Mouse (Mus musculus): ENCODE data around the gene H2afz. TPM values are rescaled to one million over a fixed set of nuclear protein-coding genes. Genes with fewer than 3 reads are reported as not detected.

The H2afz gene
- total and polyA plus RNA-seq, 3 experiments = 4,006 to 4,409 (median 4,299) TPM

DNA sequence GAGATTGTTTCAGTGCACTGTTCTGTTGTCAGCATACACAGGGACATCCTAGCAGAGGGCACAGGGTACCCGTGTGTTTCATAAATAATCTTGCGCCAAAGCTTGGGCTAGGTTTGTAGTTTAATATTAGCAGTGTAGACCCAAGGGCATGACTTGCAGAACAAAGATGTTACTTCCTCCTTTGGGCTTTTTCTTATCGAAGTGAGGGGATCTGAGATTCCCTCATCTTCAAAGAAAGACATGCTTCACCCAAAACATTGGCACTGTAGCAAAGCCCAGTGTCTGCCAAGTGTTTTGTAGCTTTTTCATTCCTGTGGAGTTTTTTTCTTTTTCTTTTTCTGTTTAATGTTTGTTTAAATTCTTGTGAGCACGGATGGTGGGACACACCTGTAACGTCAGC, 33.4 kb downstream of the H2afz start:
- H3K4me2 ChIP-seq (ENCODE audit: insufficient read depth, low read depth, poor library complexity, severe bottlenecking) = no peak overlapping the region
- no peaks in the 10 kb centered on the region for H3K79me2 ChIP-seq (replicated peaks; ENCODE audit: control insufficient read depth, extremely low read depth, insufficient read depth, poor library complexity, severe bottlenecking)
- H3K36me3 ChIP-seq (replicated peaks in 1 of 2; ENCODE audit: control insufficient read depth in 1 of 2, insufficient read depth in 1 of 2, low read length in 1 of 2) = peaks cover 40 to 57% of the 10 kb centered on the region in 2 experiments
- TF ChIP-seq CHD1 (IDR thresholded peaks at IDR 0.05; ENCODE audit: low read depth, low read length) = no peak
- TF ChIP-seq BHLHE40 (IDR thresholded peaks at IDR 0.05; ENCODE audit: low read depth, low read length) = no peak
- TF ChIP-seq ZNF384 (IDR thresholded peaks at IDR 0.05; ENCODE audit: low read depth, low read length) = no peak
- TF ChIP-seq ELF1 (IDR thresholded peaks at IDR 0.05; ENCODE audit: low read depth, low read length) = no peak
- TF ChIP-seq RCOR1 (conservative IDR thresholded peaks at IDR 0.05; ENCODE audit: low read depth, low read length) = no peak
- TF ChIP-seq POLR2A (IDR thresholded peaks at IDR 0.05; ENCODE audit: low read depth, low read length) = no peak
- TF ChIP-seq JUN (IDR thresholded peaks at IDR 0.05; ENCODE audit: insufficient read depth, low read depth, low read length) = no peak
- TF ChIP-seq ZMIZ1 (IDR thresholded peaks at IDR 0.05; ENCODE audit: low read depth, low read length) = no peak
- TF ChIP-seq USF2 (conservative IDR thresholded peaks at IDR 0.05; ENCODE audit: low read depth, low read length) = no peak
- no peak for TF ChIP-seq JUND (conservative IDR thresholded peaks at IDR 0.05; ENCODE audit: low read depth, low read length)
- TF ChIP-seq IRF4 (IDR thresholded peaks at IDR 0.05; ENCODE audit: low read depth, low read length) = no peak
- TF ChIP-seq MXI1 (IDR thresholded peaks at IDR 0.05; ENCODE audit: low read depth, low read length) = no peak
- no peak for TF ChIP-seq UBTF (IDR thresholded peaks at IDR 0.05; ENCODE audit: low read depth, low read length)
- TF ChIP-seq SMC3 (IDR thresholded peaks at IDR 0.05; ENCODE audit: low read depth, low read length) = no peak
- TF ChIP-seq CTCF (conservative IDR thresholded peaks at IDR 0.05 in 1 of 2, IDR thresholded peaks at IDR 0.05 in 1 of 2; ENCODE audit: low read depth in 2 of 2, low read length in 2 of 2) = no peak
- H3K27ac ChIP-seq (ENCODE audit: insufficient read depth, low read depth) = no peak overlapping the region
- H3K4me3 ChIP-seq (replicated peaks in 1 of 3; ENCODE audit: low read depth in 2 of 3, low read length in 2 of 3, poor library complexity in 1 of 3) = no peak overlapping the region
- dilution Hi-C loops (cut with MboI; ENCODE audit: extremely low pct_ligation_motif_present, extremely low pct_unique_long_range_greater_than_20kb, low sequenced_read_pairs) = no loop called here
- H3K27me3 ChIP-seq (replicated peaks) = no peaks in the 10 kb centered on the region
- H3K9me3 ChIP-seq (replicated peaks; ENCODE audit: low read length) = peaks cover 8% of the 10 kb centered on the region
- H3K4me1 ChIP-seq (ENCODE audit: control insufficient read depth in 1 of 2, insufficient read depth in 2 of 2) = peaks cover 0 to 17% of the 10 kb centered on the region in 2 experiments; a peak in 2 of 4 replicates
- no peak for DNase-seq (ENCODE audit: extremely low read depth)
- H3K9ac ChIP-seq (ENCODE audit: insufficient read depth, low read depth) = no peak overlapping the region
- in situ Hi-C loops (cut with MboI; ENCODE audit: low pct_ligation_motif_present, low pct_unique_long_range_greater_than_20kb, low sequenced_read_pairs) = no loop called here

DNA sequence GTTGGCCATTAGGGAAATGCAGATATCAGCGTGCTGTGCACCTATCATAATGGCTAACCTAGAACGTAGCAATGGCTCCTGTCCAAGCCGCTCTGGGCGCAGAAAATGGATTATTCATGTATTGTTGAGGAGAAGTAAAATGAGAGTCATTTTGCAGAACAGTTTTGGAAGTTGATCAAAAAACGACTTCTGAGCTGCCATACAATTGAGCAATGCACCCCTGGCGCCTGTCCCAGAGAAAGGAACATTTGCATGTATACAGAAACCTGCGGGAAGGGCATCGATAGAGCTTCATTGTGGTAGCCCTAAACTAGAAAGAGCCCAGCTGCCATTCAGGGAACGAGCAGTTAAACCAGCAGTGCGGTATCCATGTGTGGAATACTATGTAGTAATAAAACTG, 35.9 kb downstream of the H2afz start:
- no peak overlapping the region for H3K4me3 ChIP-seq (replicated peaks in 1 of 3; ENCODE audit: low read depth in 2 of 3, low read length in 2 of 3, poor library complexity in 1 of 3)
- H3K36me3 ChIP-seq (replicated peaks in 1 of 2; ENCODE audit: control insufficient read depth in 1 of 2, insufficient read depth in 1 of 2, low read length in 1 of 2) = peaks cover 44 to 63% of the 10 kb centered on the region in 2 experiments
- no peak for DNase-seq (ENCODE audit: extremely low read depth)
- in situ Hi-C loops (cut with MboI; ENCODE audit: low pct_ligation_motif_present, low pct_unique_long_range_greater_than_20kb, low sequenced_read_pairs) = no loop called here
- H3K4me1 ChIP-seq (ENCODE audit: control insufficient read depth in 1 of 2, insufficient read depth in 2 of 2) = peaks cover 0 to 17% of the 10 kb centered on the region in 2 experiments; a peak in 2 of 4 replicates
- no peak overlapping the region for H3K4me2 ChIP-seq (ENCODE audit: insufficient read depth, low read depth, poor library complexity, severe bottlenecking)
- H3K27ac ChIP-seq (ENCODE audit: insufficient read depth, low read depth) = no peak overlapping the region
- H3K9ac ChIP-seq (ENCODE audit: insufficient read depth, low read depth) = no peak overlapping the region
- H3K27me3 ChIP-seq (replicated peaks) = no peaks in the 10 kb centered on the region
- H3K9me3 ChIP-seq (replicated peaks; ENCODE audit: low read length) = peaks cover 9% of the 10 kb centered on the region
- no peaks in the 10 kb centered on the region for H3K79me2 ChIP-seq (replicated peaks; ENCODE audit: control insufficient read depth, extremely low read depth, insufficient read depth, poor library complexity, severe bottlenecking)
- dilution Hi-C loops (cut with MboI; ENCODE audit: extremely low pct_ligation_motif_present, extremely low pct_unique_long_range_greater_than_20kb, low sequenced_read_pairs) = no loop called here
- TF ChIP-seq KAT2A (IDR thresholded peaks at IDR 0.05; ENCODE audit: insufficient replicate concordance, low read length) (no peak), GABPA (IDR thresholded peaks at IDR 0.05; ENCODE audit: insufficient replicate concordance, low read depth, low read length) (no peak), ZMIZ1 (IDR thresholded peaks at IDR 0.05; ENCODE audit: low read depth, low read length) (no peak), MYC (IDR thresholded peaks at IDR 0.05; ENCODE audit: low read depth, low read length) (no peak), MEF2A (IDR thresholded peaks at IDR 0.05; ENCODE audit: borderline replicate concordance, low read depth, low read length) (no peak), ETS1 (conservative IDR thresholded peaks at IDR 0.05; ENCODE audit: low read depth, low read length) (no peak), CTCF (conservative IDR thresholded peaks at IDR 0.05 in 1 of 2, IDR thresholded peaks at IDR 0.05 in 1 of 2; ENCODE audit: low read depth in 2 of 2, low read length in 2 of 2) (no peak), MAX (IDR thresholded peaks at IDR 0.05; ENCODE audit: low read length) (no peak), NELFE (IDR thresholded peaks at IDR 0.05; ENCODE audit: low read depth, low read length) (no peak), SMC3 (IDR thresholded peaks at IDR 0.05; ENCODE audit: low read depth, low read length) (no peak), CHD1 (IDR thresholded peaks at IDR 0.05; ENCODE audit: low read depth, low read length) (no peak), MXI1 (IDR thresholded peaks at IDR 0.05; ENCODE audit: low read depth, low read length) (no peak), RAD21 (IDR thresholded peaks at IDR 0.05; ENCODE audit: low read depth, low read length) (no peak), CHD2 (IDR thresholded peaks at IDR 0.05; ENCODE audit: low read length) (no peak)
